Mouse (Mus musculus) neural tube, embryonic 10.5 days (tissue): ENCODE measurements at regions not wholly inside any gene's neighbourhood (a gene's known extent, or its start where the extent isn't known, plus 50 kb on each side); places are given as distances from the start of the nearest gene placed in this dataset.

Experiments
- DNase-seq: peaks from one replicate; pipeline ENCODE4 v3.0.0-alpha.2; 2017; ENCODE audit warnings: low spot score; ENCODE audit errors: extremely low spot score

DNA sequence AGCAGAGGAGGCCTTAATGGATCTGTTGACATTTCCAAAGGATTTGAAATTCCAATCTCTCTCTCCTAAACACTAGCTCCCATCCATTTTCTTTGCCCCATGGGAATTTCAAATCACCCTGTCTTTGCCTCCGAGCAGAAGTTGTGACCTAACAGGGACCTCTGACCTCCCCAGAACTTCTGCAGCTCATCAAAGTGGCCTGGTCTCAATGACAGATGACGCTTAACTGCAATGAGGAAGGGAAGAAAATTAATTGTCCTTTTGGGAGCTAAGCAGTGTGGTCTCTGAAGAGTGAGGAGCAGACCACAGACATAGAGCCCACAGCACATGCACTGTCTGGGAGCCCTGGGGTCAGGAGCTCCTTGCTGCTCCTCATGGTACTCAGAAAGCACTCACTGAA, 155.3 kb downstream of the Tox3 start:
- no peak for DNase-seq

DNA sequence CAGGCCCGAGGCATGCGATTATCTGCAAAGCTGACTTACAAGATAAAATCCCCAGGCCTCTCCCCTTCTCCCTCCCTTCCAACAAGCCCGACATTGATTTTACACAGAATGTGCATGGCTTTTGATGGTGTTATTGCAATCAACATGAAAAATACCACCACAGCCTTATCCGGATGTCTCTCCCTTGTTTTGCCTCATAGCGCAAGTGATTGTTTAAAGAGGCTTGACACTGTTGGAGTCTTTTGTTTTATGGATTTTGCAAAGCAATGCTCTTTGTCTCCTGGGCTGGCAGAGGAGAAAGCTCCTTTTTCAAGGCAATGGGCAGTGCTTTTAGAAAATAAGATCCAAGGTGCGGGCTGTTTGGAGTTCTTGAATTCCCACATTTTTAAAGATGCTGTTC, 165.3 kb downstream of the Tox3 start:
- DNase-seq, result no peak

DNA sequence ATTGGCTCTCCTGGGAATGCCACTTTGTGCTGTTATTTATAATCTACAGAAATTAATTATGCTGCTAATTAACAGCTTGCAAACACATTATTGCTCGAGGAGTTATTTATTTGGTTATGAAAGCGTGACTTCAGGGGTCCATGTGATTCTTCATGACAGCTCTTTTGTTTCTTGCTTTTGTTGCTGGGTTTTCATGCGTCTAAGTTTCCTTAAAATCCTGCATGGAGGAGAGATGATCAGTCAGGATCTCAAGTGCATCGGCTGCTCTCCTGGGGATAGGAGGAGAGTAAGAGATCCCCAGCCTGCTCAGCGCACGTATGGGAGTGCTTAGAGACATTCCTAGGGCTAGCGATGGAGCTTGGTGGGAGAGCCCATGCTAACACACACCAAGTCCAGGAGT, 171.4 kb downstream of the Tox3 start:
- no peak for DNase-seq

DNA sequence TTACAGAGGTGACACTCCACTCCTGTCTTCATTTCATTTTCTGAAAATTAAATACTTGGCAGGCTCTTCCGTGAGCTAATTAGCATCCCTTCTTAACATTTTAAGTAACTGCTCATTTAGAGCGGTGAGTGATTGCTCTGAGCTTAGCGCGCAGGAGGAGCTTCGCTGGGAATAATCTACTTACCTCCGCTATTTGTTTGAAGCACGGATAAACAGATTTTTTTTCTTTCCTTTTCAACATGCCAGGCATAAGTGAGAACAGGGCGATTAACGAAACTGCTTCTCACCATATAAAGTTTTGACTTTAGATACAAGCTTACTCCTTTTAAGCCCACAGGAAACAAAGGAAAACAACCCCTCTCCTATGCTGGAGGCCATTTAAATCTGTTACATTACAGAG, 171.8 kb downstream of the Tox3 start:
- no peak for DNase-seq

DNA sequence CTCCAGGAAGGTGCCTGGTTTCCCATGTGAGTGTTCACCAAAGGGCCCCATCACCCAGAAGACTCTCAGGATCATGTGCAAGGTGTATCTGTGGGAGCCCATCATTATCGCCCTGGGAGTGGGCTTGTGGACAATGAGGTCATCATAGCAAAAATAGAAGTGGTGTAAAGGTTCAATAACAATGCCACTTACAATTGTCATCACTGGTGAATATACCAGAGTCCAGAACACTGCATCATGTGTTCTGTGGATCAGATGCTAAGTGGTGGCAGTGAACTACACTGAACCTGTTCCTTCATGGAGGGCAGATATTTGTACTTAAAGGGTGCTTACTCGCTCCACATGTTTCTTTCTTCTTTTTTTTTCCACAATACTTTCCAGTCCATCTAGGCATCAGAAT, 181.5 kb downstream of the Tox3 start:
- no peak for DNase-seq

DNA sequence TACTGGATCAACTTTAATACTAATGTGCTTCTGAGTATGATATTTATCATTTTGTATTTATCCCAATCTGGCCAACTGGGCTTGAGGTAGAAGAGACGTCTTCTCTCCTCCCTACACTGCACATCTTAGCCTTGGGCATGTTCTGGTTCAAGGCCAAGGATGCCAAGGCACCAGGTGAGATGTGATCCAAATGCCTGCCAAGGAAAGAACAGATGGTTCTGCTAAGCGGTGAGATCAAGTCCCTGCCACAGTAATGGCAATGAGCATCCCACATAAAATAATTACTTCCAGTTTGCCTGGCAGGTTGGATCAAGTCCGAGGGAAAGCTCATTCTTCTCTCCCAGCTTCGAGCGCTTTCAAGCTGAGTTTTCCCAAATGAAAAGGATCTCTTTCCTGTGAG, 196.7 kb downstream of the Tox3 start:
- no peak for DNase-seq

DNA sequence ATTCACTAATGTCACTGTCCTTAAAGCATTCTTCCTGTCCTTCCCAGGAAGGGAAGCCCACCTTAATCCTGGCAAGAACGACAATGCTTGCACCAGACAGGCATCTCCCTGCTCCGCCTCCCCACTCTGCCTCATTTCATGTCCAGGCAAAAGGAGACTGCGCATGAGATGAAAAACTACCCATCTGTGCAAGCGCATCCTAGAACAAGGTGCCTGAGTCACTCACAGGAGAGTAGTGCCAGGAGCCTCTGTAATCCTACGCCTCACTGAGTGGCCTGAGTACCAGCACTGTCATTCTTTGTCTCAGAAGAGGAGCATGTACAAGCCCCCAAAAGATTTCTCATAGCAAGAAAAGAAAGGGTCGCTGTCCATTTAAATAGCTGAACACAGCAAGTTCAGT, 198.2 kb downstream of the Tox3 start:
- no peak for DNase-seq

DNA sequence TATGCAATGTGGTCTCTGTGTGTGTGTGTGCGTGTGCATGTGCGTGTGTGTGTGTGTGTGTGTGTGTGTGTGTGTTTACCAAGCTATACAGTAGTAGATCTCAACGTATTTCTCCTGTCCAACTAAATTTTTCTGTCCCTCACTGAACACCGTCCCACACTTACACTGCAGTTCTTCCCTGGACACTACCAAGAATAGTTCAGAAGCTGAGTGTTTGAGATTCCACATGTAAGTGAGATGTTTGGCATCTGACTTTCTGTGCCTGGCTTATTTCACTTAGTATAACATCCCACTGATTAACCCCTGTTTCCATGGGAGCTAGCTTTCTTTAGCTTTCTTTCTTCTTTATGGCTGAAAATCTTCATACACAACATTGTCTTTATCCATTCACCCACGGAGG, 213.5 kb downstream of the Tox3 start:
- DNase-seq, result no peak

DNA sequence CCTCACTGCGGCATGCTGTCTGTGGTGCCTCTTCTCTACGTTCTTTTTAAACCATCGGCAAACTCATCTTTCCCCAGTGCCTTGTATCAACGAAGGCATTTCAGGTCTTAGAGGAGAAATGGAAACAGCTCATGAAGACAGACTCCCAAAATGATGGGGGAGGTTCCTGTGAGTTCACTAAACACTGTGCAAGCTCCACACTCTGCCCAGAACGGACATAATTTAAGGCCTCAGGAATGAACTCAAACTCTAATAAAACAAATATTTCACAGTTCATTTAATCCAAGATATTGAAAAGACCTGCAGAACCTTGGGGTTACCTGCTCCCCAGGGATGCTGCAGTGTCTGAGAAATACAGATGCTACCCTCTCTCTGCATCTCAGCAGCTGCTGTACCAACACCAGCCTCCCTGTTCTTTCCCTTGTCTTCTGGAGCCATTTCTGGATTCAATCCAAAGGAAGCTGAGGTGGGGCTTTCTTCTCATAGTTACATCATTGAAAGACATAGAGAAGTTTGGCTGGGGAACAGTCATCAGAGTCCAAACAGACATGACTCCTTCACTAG, 217.4 kb downstream of the Tox3 start:
- no peak for DNase-seq

DNA sequence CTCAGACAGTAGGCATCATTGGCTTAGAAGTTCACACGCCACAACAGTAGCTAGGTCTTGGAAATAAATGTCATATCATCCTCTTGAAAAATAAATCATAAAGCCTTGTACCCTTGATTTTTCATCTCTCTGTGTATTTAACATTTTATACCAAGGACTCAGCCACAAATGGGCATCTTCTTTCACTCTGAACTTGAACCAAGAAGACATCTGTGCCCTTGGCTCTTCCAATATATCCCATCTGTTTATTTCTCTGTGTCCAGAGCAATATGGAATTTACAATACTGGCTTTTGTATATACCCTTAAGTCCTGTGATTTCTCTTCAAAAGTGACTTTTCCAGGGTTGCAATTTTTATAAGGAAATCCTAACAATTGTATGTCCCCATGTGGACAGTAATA, 222.7 kb downstream of the Tox3 start:
- DNase-seq, result no peak

DNA sequence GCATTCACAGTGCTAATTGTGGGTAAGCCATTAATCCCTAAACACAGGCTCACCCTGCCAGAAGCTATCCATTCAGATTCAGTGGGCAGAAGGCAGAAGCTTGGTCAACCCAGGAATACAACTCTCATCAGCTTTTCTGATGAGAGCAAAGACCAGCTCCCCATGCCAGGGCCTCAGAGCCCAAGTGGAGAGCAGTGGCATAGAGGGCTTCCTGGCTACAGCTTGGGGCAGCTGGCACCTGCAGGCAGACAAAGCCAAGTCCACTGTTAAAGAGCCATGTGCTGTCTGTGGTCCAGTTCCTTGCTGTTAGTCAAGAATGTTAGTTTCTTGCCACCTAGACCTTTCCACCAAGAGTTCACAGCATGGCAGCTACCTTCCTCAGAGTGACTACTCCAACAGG, 225.0 kb downstream of the Tox3 start:
- DNase-seq, result no peak

DNA sequence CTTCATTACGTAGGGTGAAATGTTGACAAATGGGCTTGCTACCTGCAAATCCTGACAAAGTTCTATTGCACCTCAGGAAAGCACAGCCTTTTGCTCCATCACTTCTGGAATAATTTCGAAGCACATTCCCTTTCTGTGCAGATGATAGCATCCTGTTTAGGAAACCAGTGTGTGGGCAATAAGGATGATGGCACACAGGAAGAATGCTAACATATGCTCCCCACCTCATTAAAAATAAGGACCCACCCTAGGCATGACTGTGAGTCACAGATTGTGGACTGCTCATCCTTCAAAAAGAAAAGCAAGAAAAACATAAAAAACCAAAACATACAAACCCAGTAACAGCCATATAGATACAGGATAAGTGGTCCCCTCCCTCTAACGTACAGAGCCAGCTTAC, 226.2 kb downstream of the Tox3 start:
- no peak for DNase-seq

DNA sequence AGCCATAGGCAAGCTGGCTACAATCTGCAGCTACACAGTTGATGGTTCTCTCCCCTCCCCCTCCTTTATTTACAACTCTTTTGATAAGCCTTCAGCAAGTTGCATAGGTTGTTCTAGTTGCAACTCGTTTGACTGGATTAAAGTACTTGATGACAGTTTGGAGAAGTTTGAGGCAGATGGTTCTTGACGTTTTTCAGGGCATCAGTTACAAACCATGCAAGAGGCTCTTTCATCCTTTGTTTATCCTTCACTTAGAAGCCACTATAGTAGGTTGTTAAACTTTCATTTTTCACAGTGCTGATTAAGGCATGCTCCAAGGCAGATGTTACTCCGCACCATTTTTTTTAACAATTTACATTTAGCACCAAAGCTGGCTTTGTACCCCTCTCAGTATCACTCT, 227.1 kb downstream of the Tox3 start:
- no peak for DNase-seq

DNA sequence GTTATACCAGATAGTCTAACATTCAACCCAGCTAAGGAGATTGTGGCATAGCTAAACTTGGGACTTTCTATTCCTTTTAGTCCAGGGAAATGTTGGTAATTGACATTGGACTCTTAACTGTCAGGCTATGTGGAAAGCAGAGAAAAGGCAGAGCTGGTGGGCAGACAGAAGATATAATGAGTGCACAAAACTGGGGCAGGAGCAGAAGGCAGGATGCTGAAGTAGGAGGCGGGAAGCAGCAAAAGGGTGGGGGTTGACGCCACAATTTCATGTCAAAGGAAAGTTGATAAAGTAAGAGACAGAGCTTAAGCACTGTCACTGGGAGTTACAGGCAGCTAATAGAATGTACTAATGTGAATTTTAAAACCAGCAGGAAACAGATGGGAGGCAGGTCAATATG, 232.7 kb downstream of the Tox3 start:
- DNase-seq, result no peak

DNA sequence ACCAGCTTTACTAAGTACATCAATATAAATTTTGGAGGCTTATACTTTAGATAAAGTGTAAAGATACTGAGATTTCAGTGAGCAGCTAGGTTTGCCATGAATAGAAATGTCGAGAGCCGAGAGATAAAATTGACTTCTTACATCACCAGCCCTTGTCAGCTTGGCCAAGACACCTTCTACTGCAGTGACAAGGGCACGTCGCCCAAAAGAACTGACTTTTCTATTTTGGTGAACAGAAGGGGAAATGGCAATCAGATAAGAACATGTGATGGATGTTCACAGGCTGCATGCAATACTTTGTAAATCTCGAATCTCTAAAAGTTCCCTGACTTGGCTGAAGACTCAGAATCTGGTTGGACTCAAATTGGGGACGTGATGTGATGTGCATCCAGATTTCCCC, 247.6 kb downstream of the Tox3 start:
- no peak for DNase-seq

DNA sequence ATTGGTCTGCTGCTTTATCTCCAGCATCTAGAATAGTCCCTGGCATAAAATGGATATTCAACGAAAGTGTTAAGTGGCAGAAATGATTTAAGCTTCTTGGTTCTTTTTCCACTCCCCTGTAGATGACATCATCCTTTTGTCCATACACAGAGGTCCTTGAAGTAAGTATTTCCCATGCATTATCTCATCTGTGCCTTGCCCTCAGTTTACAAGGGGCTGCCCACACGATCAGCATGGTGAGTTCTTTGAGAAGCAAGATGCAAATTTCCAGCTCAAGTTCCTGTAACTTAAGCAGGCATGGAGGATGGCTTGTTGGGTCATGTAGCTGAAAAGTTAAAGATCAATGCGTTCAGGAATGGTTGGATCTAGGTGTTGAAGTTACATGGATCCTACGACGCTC, 265.5 kb downstream of the Tox3 start:
- DNase-seq, result no peak

DNA sequence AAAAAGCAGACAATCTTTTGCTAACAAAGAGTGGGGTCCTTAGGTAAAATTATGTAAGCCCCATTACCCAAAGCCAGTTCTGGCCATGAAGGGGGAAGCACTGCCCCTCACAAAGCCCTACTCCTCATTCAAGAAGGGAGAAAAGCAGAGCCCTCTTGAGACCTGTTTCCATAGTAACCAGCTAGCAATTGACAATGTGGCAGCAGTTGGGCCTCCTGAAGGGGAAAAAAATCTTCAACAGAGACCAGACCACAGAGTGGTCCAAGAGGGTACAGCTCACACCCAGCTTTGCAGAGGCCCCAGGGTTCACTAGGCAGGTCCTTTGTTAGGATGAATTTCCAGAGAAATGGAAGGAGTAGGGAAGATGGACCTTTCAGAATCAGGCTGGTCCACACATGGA, 271.8 kb downstream of the Tox3 start:
- DNase-seq, result peak; percentile 49

DNA sequence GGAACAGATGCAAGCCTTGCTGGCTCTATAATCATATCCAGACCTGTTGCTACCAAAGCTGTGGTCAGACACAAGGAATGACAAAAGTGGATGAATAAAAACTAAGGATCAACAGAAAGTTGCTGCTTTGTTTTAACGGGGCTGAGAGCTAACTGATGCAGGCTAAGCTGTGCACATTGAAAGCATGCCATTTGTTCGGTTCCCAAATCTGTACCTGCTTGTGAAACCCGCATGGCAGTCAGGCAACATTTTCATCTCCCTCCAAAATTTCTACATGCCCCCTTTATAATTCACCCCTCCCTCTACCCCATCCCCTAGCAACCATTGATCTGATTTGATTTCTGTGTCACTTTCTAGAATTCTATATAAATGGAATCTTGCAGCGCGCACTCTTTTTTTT, 272.3 kb downstream of the Tox3 start:
- peak; percentile 31 for DNase-seq

DNA sequence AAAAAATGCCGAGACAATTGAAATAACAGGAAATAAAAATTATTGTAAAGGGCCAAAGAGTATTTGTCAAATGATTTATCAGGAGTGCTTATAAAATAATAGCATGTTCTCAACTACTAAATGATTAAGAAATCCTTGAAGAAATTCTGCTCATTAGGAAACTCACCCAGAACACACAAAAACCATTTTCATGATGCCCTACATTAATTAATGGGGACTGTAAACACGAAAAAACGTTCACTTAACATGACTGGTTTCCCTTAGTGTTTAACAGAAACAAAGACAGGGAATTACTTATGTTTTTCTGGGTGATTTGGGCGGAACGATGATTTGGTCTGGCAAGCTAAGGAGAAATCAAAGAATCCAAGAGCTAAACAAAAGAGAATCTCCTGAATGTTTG, 278.1 kb downstream of the Tox3 start:
- no peak for DNase-seq

DNA sequence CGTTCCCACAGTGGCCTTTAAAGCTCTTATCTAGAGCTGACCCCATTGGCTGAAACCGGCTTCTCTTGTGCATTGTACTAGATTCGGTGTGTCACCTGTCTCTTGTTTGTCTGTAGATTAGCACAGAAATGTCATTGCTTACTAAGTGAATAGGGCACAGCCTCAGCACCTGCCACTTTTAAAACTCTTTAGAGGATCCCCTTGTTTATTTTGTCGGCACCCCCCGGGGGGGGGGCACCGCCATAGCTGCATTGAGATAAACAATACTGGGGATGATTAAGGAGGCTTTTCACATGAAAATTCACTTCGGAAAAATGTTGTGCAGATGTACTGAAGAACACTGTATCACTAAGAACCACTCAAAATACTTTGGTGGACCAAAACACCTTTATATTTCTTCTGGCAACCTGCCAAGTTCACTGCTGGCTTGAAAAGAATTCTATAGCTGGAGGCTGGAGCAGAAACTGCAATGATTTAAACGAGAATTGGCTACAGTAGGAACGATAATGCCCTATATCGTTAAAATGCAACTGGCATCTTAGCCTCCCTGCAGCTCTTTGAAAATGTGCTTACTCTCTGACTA, 278.6 kb downstream of the Tox3 start:
- no peak for DNase-seq

DNA sequence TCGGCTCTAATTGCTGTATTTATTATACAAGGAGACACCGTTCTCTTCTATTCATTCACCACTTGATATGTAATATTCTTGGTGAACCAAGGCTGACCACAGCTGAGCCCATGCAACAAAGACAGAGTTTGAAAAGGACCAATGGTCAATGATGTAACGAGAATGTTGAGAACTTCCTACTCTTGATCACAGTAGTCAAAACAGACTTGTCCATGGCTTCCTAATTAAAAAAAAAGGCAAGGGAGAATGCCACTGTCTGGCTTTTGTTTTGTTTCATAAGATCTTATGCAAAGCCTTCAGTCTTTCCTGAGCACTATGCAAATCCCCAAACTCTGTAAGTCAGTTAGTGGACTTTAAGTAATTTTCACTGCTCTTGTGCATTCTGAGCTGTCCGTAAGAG, 279.7 kb downstream of the Tox3 start:
- no peak for DNase-seq

DNA sequence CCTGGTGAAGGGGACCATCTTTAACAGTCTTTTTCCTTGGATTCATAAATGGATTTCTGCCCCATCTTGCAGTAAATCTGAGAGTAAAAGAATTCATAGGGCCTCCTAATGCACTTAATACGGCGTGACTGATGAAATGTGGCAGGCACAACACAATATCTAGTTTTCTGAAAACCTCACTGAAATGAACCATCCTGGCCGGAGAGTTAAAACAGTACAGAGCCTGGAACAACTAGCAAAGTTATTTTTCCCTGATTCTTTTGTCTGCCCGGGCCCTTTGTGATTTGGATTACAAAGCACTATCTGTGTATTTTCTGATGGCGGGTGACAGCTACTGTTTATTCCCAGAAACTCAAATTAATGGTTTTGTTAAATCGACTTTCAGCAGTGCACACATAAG, 283.8 kb downstream of the Tox3 start:
- DNase-seq, result no peak

DNA sequence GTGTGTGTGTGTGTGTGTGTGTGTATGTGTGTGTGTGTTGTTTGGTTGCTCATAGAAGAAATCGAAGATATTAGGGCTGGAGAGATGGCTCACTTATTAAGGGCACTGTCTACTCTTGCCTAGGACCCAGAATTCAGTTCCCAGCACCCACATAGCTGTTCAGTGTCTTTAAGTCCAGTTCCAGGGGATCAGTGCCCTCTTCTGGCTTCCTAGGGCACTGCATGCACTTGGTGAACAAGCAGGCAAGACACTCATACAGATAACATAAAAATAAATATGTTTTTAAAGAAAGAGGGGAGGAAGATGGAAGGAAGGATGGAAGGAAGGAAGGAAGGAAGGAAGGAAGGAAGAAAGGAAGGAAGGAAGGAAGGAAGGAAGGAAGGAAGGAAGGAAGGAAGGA, 284.9 kb downstream of the Tox3 start:
- DNase-seq, result no peak

DNA sequence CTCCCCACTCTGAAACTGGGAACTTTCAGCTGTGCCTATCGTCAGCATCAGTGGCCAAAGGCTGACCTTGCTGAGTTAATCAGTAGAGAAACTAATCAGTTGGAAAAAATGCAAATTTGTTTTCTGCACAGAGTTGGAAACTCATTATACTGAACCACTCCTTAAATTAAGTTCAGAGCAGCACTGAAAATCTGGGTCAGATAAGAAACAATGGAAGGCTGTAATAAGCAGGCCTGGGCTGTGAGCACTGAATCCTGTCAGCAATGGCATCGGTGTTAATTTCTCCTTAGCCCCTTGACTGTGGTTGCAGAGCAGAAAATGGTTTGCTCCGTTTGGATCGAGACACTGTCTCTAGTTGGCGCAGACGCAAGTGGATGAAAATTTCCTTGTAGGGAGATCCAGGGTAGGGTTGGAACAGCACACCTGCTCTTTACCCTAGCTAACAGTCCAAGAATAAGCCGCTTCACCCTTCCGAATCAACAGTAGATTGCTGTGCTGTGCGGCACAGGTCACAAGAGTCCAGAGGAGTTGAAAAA, 289.4 kb downstream of the Tox3 start:
- DNase-seq, result no peak
